Mouse (Mus musculus) kidney, postnatal 25 days (tissue): ENCODE results near the gene Rbfox1.

Experiments used
- DNase-seq, 2 experiments: peaks; one replicate each; pipeline ENCODE4 v3.0.0; 2021; ENCODE audit warnings: mixed read lengths in 2 of 2

Gene Rbfox1

DNA sequence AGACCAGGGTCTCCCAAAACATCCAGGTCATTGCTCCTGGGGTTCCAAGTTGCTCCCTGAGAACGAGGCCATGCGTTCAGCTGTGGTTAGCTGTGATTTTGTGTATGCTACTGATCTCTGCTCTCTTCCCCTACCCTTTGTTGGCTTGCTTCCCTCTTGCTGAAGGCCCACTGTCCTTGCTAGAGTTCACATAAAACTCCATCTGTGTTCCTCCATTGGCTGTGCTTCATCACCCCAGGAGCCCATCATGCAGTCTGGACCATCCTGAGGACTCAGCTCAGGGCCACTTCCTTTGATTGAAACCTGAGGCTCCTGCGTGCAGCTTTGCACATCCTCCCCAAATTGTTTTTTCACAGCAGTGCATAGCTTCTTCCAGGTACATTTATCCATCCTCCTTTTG, 600.5 kb downstream of the Rbfox1 start:
- DNase-seq, result no peak

GRCm38 (mm10) chr16:6502219-6502618, 617.1 kb downstream of the Rbfox1 start:
- peak in 1 of 2 experiments; percentile 39 for DNase-seq

DNA sequence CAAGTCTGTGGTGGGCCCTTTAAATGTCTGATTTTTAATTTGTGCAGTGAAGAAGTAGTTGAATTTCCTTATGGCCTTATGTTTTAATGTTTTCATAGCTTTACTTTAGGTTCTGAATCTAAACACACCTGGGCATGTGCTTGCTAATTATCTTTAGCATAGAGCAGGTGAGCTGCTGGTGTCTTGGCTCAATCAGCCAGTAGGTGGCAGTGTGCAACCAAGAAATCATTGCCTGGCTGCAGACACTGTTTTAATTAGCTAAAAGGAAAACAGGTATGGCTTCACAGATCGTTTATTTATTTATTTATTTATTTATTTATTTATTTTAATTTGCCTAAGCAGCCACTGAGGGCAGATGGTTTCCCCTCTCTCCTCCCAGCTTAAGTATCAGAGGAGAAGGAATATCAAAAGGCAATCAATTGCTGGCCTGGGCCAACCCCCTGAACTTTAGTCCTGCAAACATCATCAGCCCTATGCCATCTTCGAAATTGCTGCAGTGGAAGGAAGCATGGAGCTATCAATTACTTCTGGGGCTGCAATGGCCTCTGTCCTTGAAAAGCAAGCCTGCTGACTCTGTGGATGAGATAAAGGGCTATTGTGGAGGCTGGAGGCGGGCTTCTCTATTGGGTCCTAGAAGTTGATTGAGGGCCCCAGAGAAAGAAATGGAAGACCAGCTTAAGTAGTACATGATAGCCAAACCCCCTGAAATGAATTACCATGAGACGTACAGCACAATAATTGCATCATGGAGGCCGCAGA, 618.6 kb downstream of the Rbfox1 start:
- peak in 1 of 2 experiments; percentile 60 for DNase-seq

- DNase-seq, result no peak
Measured at GRCm38 (mm10) chr16:6508924-6509323, 623.8 kb downstream of the Rbfox1 start.

- no peak for DNase-seq
Measured at GRCm38 (mm10) chr16:6519474-6519873, 634.3 kb downstream of the Rbfox1 start.

- no peak for DNase-seq
Measured at GRCm38 (mm10) chr16:6525507-6526170, 640.5 kb downstream of the Rbfox1 start.

GRCm38 (mm10) chr16:6531459-6531858, 646.3 kb downstream of the Rbfox1 start:
- no peak for DNase-seq

GRCm38 (mm10) chr16:6532077-6532995, 647.2 kb downstream of the Rbfox1 start:
- no peak for DNase-seq

- no peak for DNase-seq
Measured at GRCm38 (mm10) chr16:6555776-6556175, 670.6 kb downstream of the Rbfox1 start.

- DNase-seq, result no peak
Measured at GRCm38 (mm10) chr16:6557726-6558125, 672.6 kb downstream of the Rbfox1 start.

DNA sequence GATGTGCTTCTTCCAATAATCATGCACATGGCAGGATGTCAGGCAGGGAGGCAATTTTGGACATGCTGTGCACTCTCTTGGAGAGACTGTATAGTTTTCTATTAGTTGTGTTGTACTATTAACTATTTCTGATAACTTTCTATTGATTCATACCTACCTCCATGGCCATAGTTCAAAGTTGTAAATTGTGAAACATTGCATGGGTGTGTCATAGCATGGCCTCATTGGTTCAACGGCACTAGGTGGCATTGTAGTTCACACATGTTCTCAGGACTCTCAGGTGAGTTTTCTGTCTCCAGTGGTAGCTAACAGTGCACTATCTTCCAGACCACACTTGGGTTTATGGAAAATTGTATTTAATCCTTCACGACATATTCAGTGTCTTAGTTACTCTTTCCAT, 699.5 kb downstream of the Rbfox1 start:
- DNase-seq, result no peak

- no peak for DNase-seq
Measured at GRCm38 (mm10) chr16:6585204-6585603, 700.0 kb downstream of the Rbfox1 start.

DNA sequence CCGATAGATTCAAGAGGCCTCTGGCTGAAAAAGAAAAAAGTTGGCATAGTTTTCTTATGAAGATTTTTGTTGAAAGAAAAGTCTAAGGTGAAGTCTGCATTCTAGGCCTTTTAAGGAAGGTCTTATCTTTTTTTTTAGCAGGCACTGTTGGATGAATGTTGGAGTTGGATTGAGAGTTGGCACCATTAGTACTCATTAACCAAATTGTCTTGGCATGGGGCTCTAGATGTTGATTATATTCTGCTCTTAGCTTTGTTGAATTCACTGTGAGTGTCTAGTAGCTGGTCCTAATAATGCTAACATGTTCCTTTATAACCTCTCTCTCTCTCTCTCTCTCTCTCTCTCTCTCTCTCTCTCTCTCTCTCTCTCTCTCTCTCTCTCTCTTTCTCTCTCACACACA, 731.4 kb downstream of the Rbfox1 start:
- no peak for DNase-seq

DNA sequence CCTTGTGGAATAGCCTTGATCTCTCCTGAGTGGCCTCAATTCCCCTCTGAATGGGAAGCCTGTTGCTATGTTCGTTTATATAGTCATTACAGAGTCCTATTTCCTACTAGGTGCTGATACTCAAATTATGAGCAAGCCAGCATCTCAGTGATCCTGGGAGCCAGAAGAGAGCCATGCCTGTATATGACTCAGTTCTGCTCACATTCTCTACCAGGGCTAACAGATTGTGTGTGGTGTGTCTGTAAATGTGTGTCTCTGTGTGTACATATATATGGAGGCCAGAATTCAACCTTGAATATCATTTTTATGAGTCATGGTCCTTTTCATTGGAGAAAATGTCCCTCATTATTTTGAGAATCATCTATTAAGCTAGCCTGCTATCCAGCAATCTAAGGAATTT, 755.2 kb downstream of the Rbfox1 start:
- no peak for DNase-seq

DNA sequence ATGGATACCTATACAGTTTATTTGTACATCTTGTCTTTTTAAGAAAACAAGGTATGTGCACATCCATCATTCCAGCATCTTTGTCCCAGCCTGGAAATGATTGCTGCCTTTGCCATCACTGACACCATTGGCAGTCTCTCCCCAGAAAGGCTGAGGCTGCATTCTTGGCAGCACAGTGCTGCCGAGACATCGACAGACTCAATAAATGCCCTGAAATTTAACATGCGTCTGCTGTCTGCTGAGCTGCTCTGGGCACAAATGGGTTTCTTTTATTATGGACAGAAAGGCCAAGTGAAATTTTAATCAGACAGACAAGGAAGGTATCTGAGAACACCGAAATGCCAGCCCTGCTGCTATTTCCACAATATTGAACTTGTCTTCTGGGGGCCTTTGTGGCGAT, 761.8 kb downstream of the Rbfox1 start:
- DNase-seq, result no peak

GRCm38 (mm10) chr16:6648753-6649152, 763.6 kb downstream of the Rbfox1 start:
- DNase-seq, result no peak

DNA sequence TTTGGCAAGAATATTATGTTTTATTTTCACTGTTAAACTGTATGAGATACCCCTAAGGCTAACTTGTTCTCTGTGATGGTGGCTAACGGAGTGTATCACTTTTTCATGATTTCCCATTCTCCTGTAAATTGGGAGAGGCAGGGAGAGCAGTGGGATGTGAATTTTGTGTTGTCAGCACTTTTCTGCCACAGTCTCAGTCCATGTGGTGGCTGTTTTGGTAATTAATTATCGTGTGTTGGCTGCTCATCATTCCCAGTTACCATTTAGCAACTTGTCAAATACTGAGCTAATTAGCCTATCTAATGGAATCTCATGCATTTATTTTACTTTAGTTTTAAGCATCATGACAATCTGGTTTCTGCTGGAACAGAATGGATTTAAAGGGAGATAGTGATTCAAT, 773.4 kb downstream of the Rbfox1 start:
- no peak for DNase-seq

- DNase-seq, result no peak
Measured at GRCm38 (mm10) chr16:6686076-6686757, 801.1 kb downstream of the Rbfox1 start.

GRCm38 (mm10) chr16:6704847-6705246, 819.7 kb downstream of the Rbfox1 start:
- DNase-seq, result no peak

GRCm38 (mm10) chr16:6712341-6712740, 827.2 kb downstream of the Rbfox1 start:
- DNase-seq, result no peak

DNA sequence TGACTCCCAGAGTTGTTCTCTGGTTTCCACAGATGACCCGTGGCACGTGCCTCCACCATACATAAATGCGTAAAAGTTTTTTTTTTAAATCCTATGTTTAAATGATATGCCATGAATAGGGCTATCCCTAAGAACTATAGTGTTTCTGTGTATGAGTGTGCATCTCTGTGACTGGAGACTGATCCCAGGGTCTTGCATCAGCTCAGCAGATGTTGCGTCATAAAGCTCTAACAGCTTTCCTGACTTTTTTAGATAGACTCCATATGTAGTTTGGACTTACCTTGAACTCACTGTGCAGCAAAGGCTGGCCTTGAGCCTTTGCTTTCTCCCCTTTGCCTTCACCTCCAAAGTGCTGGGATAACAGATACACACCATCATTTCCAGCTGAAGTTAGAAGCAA, 830.1 kb downstream of the Rbfox1 start:
- no peak for DNase-seq

DNA sequence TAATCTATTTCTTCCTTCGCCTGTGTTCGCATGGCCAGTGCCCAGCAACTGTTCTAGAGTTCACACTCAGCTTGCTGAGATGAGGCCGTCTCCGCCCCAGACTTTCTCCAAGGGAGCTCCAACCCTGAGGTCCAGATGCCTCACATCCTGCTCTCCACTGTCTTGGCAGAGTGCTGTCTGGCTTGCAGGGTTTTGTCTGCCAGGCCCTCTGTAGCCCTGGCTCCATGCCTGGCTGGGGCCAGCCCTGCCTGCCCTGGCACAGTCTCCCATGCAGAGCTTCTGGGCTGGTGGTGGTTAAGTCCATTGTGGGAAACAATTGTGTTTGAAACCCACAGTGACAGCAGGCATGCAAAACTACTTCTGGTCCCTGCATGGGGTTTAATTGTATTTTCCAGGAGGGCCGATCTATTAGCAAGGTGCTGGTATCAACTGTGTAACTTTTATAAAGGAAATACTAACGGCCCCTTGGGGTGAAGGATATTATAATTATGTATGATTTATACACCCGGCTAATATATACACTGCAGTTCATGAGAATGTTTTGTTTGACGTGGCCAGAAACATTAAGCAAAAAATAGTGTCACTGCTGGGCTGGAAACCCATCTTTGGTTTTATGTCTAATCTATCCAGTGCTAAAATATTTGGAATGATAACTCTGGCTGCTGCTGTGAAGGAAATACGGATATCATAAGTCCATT, 831.2 kb downstream of the Rbfox1 start:
- no peak for DNase-seq
